ENCODE assay signal across 12 mouse cellular contexts in the genomic region with DNA sequence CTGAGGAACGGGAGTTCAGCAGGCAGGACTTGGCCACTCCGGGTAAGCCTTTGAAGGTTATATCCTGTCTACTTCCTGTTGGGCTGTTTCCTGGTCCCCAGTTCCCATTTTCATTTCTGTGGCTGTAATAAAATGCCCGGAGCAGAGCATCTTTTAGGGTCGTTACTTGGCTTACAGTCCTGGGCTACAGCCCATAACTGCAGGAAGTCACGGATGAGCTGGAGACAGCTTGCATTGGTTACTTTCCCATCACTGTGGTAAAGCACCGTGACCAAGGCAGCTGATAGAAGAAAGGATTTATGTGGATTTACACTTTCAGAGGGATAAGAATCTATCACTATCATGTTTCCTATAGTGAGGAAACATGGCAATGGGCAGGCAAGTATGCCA. TPM values are rescaled to one million over a fixed set of nuclear protein-coding genes. Genes with fewer than 3 reads are reported as not detected.
DNase-seq lines count a peak whose midpoint lies in the region; ATAC-seq and TF ChIP-seq lines count a peak whose summit lies in the region.
"Had no signal": no experiment of that assay in that cellular context is flagged by ENCODE, and none has a peak within 500 bp of the region (broad histone marks: within the 10 kb centered on the region; RNA-seq: fewer than 3 reads in every experiment).

No protein-coding gene starts in this region.

- H3K36me3 ChIP-seq in hindbrain, embryonic 11.5 days (ENCODE audit: control insufficient read depth, insufficient read depth, low read length): no peaks in the 10 kb centered on the region
- H3K36me3 ChIP-seq in neural tube, embryonic 14.5 days (ENCODE audit: control insufficient read depth, insufficient read depth, low read length): no peaks in the 10 kb centered on the region
- no peaks in the 10 kb centered on the region for H3K36me3 ChIP-seq in heart, adult 2 months (ENCODE audit: control insufficient read depth, insufficient read depth, low read length)
- H3K36me3 ChIP-seq: kidney, embryonic 15.5 days had no signal

- intact Hi-C loops in left cerebral cortex, postnatal 4 days (cut with DNase I): no loop called here
- intact Hi-C loops in left cerebral cortex, postnatal 36 days (cut with DNase I): no loop called here
- intact Hi-C loops in left cerebral cortex, postnatal 25 days (cut with DNase I): no loop called here
- intact Hi-C loops in heart, adult 2 months (cut with DNase I): no loop called here

- DNase-seq in left cerebral cortex, postnatal 4 days: peak; percentile 37
- no peak for DNase-seq in left cerebral cortex, postnatal 36 days (ENCODE audit: low spot score in 2 of 2)
- DNase-seq in hindbrain, embryonic 11.5 days (ENCODE audit: low spot score): no peak
- DNase-seq in left cerebral cortex, adult 11 months (ENCODE audit: low spot score): no peak
- no peak for DNase-seq in left cerebral cortex, postnatal 25 days (ENCODE audit: low spot score in 2 of 2)
- DNase-seq in heart, adult 2 months: no peak
- DNase-seq: layer of hippocampus, postnatal 36 days had no signal

- peak overlapping the region; percentile 60 for H3K27ac ChIP-seq in hindbrain, embryonic 11.5 days (ENCODE audit: low read depth, low read length)
- 0 out of 2 replicates have a peak overlapping the region, but pooled peaks have one; percentile 12 for H3K27ac ChIP-seq in neural tube, embryonic 14.5 days (ENCODE audit: low read depth, low read length)
- no peak overlapping the region for H3K27ac ChIP-seq in heart, adult 2 months
- H3K27ac ChIP-seq: kidney, embryonic 15.5 days had no signal

- no peak for TF ChIP-seq CTCF in heart, adult 2 months (IDR thresholded peaks at IDR 0.05)

- no peaks in the 10 kb centered on the region for H3K79me2 ChIP-seq in heart, adult 2 months (replicated peaks; ENCODE audit: control insufficient read depth, insufficient read depth, low read length)

- no peaks in the 10 kb centered on the region; the same call in 1 of the 2 replicates for H3K4me1 ChIP-seq in hindbrain, embryonic 11.5 days (replicated peaks; ENCODE audit: control insufficient read depth, insufficient read depth, low read length)
- no peaks in the 10 kb centered on the region for H3K4me1 ChIP-seq in neural tube, embryonic 14.5 days (ENCODE audit: control insufficient read depth, insufficient read depth, low read length)
- H3K4me1 ChIP-seq in heart, adult 2 months (ENCODE audit: control insufficient read depth, insufficient read depth, low read length): no peaks in the 10 kb centered on the region; the same call in 1 of the 2 replicates

- no peak overlapping the region for H3K4me3 ChIP-seq in hindbrain, embryonic 11.5 days (ENCODE audit: low read depth, low read length)
- H3K4me3 ChIP-seq in neural tube, embryonic 14.5 days (ENCODE audit: low read depth, low read length): no peak overlapping the region
- H3K4me3 ChIP-seq in heart, adult 2 months: no peak overlapping the region
- H3K4me3 ChIP-seq: kidney, embryonic 15.5 days had no signal

- H3K27me3 ChIP-seq in hindbrain, embryonic 11.5 days (ENCODE audit: control insufficient read depth, insufficient read depth, low read length): no peaks in the 10 kb centered on the region
- H3K27me3 ChIP-seq in neural tube, embryonic 14.5 days (ENCODE audit: control insufficient read depth, insufficient read depth, low read length): no peaks in the 10 kb centered on the region
- no peaks in the 10 kb centered on the region for H3K27me3 ChIP-seq in heart, adult 2 months (ENCODE audit: control insufficient read depth, insufficient read depth, low read length)
- H3K27me3 ChIP-seq: kidney, embryonic 15.5 days; Patski had no signal

- H3K9me3 ChIP-seq in hindbrain, embryonic 11.5 days (ENCODE audit: control insufficient read depth, low read length): no peaks in the 10 kb centered on the region
- no peaks in the 10 kb centered on the region for H3K9me3 ChIP-seq in neural tube, embryonic 14.5 days (ENCODE audit: control insufficient read depth, low read length)
- H3K9me3 ChIP-seq: kidney, embryonic 15.5 days had no signal

- no peak overlapping the region for H3K9ac ChIP-seq in hindbrain, embryonic 11.5 days (ENCODE audit: low read depth, low read length)
- H3K9ac ChIP-seq in neural tube, embryonic 14.5 days (replicated peaks; ENCODE audit: low read depth, low read length): no peak overlapping the region
- no peak overlapping the region for H3K9ac ChIP-seq in heart, adult 2 months (ENCODE audit: low read depth, low read length)
- H3K9ac ChIP-seq: kidney, embryonic 15.5 days had no signal

- 66% methylated on average over 6 of the region's 6 CpGs for WGBS in hindbrain, embryonic 11.5 days
- 32% methylated on average over 6 of the region's 6 CpGs for WGBS in neural tube, embryonic 14.5 days
- 28% methylated on average over 6 of the region's 6 CpGs for WGBS in heart, adult 2 months

- no peak for ATAC-seq in hindbrain, embryonic 11.5 days (ENCODE audit: low FRiP score)
- 0 out of 2 replicates have a peak, but pooled peaks have one; percentile 20 for ATAC-seq in megakaryocyte progenitor cell, adult 5-6 weeks (replicated peaks; ENCODE audit: poor library complexity)
- 0 out of 2 replicates have a peak, but pooled peaks have one; percentile 18 for ATAC-seq in neural tube, embryonic 14.5 days (ENCODE audit: low read depth)
- ATAC-seq: CD4-positive, CD25-positive, alpha-beta regulatory T cell, adult 4 months; Patski had no signal

- TF ChIP-seq POLR2A in heart, adult 2 months (IDR thresholded peaks at IDR 0.05; ENCODE audit: insufficient read depth, low read depth, low read length): no peak

- H3K4me2 ChIP-seq in hindbrain, embryonic 11.5 days (replicated peaks; ENCODE audit: low read depth, low read length): no peak overlapping the region
- no peak overlapping the region for H3K4me2 ChIP-seq in neural tube, embryonic 14.5 days (ENCODE audit: low read depth, low read length)
- H3K4me2 ChIP-seq: kidney, embryonic 15.5 days had no signal

- no peak for TF ChIP-seq EP300 in heart, adult 2 months (IDR thresholded peaks at IDR 0.05; ENCODE audit: insufficient read depth, low read depth, low read length)

RNA-seq across cellular contexts. Expression of a gene that starts 9.8 kb away (rescaled TPM):
- total RNA-seq in left cerebral cortex, postnatal 4 days (2021): 1 to 10 TPM; 7.6 to 7.7 TPM
- total RNA-seq in left cerebral cortex, postnatal 36 days (2021): 1 to 10 TPM; 6.9 to 7.1 TPM
- 8.7 and 9.2 TPM in 2 replicates for polyA plus RNA-seq in hindbrain, embryonic 11.5 days (2014; fragmentation: Nextera tagmentation; extraction: Ambion mirVana)
- total RNA-seq in megakaryocyte progenitor cell, adult 5-6 weeks (2015): 3.8 and 4.0 TPM in 2 replicates
- 2.0 and 4.7 TPM in 2 replicates for total RNA-seq in megakaryocyte progenitor cell, adult 5-6 weeks (2017)
- polyA plus RNA-seq in neural tube, embryonic 14.5 days (2014; fragmentation: Nextera tagmentation; extraction: Ambion mirVana): 5.9 and 6.7 TPM in 2 replicates
- total RNA-seq in left cerebral cortex, postnatal 25 days (2021): 1 to 10 TPM; 8.0 to 8.3 TPM
- total RNA-seq in heart, adult 2 months (2021): 10 to 100 TPM in 1 of 2 experiments, 1 to 10 TPM in 1; 9.8 to 10.6 TPM
- polyA plus RNA-seq in heart, adult 2 months (2012; rRNA removed): 7.5 and 13.3 TPM in 2 replicates
